Mouse (Mus musculus): ENCODE results near the gene Cdkal1. TPM values are rescaled to one million over a fixed set of nuclear protein-coding genes. Genes with fewer than 3 reads are reported as not detected.

Cdkal1 gene
- polyA plus RNA-seq, 2 experiments: 10.8 to 29.8 TPM

GRCm38 (mm10) chr13:29721206-29721605, 134.3 kb downstream of the Cdkal1 start:
- Histone ChIP-seq H3K27me3 (ENCODE audit: control insufficient read depth, insufficient read depth, low read length) (no peaks in the 10 kb centered on the region), H3K4me1 (ENCODE audit: control insufficient read depth, insufficient read depth, low read length) (0 out of 2 replicates have a peak, but pooled peaks cover 4% of the 10 kb centered on the region), H3K4me2 (replicated peaks; ENCODE audit: low read depth, low read length, severe bottlenecking) (no peak overlapping the region), H3K9ac (ENCODE audit: low read depth, low read length, severe bottlenecking) (no peak overlapping the region), H3K27ac (replicated peaks; ENCODE audit: low read depth, low read length) (no peak overlapping the region), H3K4me3 (replicated peaks; ENCODE audit: low read length) (no peak overlapping the region), H3K9me3 (ENCODE audit: control insufficient read depth, low read length) (no peaks in the 10 kb centered on the region), H3K36me3 (ENCODE audit: control insufficient read depth, insufficient read depth, low read length) (no peaks in the 10 kb centered on the region)
- no peak for DNase-seq (ENCODE audit: low spot score)
- TF ChIP-seq POLR2A (IDR thresholded peaks at IDR 0.05; ENCODE audit: borderline replicate concordance, extremely low read depth, insufficient read depth, insufficient read length): no peak
- WGBS: 95% methylated on average over 5 of the region's 5 CpGs
- ATAC-seq (ENCODE audit: low FRiP score, low read depth): no peak

- no peak for ATAC-seq (ENCODE audit: low FRiP score, low read depth)
- H3K4me1 ChIP-seq (ENCODE audit: control insufficient read depth, insufficient read depth, low read length): peaks cover 11% of the 10 kb centered on the region; the same call in 1 of the 2 replicates
- no peak for TF ChIP-seq POLR2A (IDR thresholded peaks at IDR 0.05; ENCODE audit: borderline replicate concordance, extremely low read depth, insufficient read depth, insufficient read length)
- H3K4me2 ChIP-seq (replicated peaks; ENCODE audit: low read depth, low read length, severe bottlenecking): no peak overlapping the region
- H3K36me3 ChIP-seq (ENCODE audit: control insufficient read depth, insufficient read depth, low read length): no peaks in the 10 kb centered on the region
- DNase-seq (ENCODE audit: low spot score): no peak
- no peaks in the 10 kb centered on the region for H3K27me3 ChIP-seq (ENCODE audit: control insufficient read depth, insufficient read depth, low read length)
- WGBS: 50% methylated on average over 4 of the region's 4 CpGs
- H3K9ac ChIP-seq (ENCODE audit: low read depth, low read length, severe bottlenecking): no peak overlapping the region
- no peak overlapping the region for H3K4me3 ChIP-seq (replicated peaks; ENCODE audit: low read length)
- H3K27ac ChIP-seq (replicated peaks; ENCODE audit: low read depth, low read length): no peak overlapping the region
- H3K9me3 ChIP-seq (ENCODE audit: control insufficient read depth, low read length): no peaks in the 10 kb centered on the region
Observed at GRCm38 (mm10) chr13:29716550-29716949, 138.9 kb downstream of the Cdkal1 start.

- ATAC-seq (ENCODE audit: low FRiP score, low read depth) (no peak), DNase-seq (ENCODE audit: low spot score) (no peak)
- no peak overlapping the region for H3K9ac ChIP-seq (ENCODE audit: low read depth, low read length, severe bottlenecking)
- peaks cover 11% of the 10 kb centered on the region; the same call in 1 of the 2 replicates for H3K4me1 ChIP-seq (ENCODE audit: control insufficient read depth, insufficient read depth, low read length)
- WGBS: 29% methylated on average over 3 of the region's 3 CpGs
- H3K27me3 ChIP-seq (ENCODE audit: control insufficient read depth, insufficient read depth, low read length): no peaks in the 10 kb centered on the region
- no peaks in the 10 kb centered on the region for H3K36me3 ChIP-seq (ENCODE audit: control insufficient read depth, insufficient read depth, low read length)
- no peak for TF ChIP-seq POLR2A (IDR thresholded peaks at IDR 0.05; ENCODE audit: borderline replicate concordance, extremely low read depth, insufficient read depth, insufficient read length)
- no peaks in the 10 kb centered on the region for H3K9me3 ChIP-seq (ENCODE audit: control insufficient read depth, low read length)
- H3K27ac ChIP-seq (replicated peaks; ENCODE audit: low read depth, low read length): no peak overlapping the region
- no peak overlapping the region for H3K4me3 ChIP-seq (replicated peaks; ENCODE audit: low read length)
- H3K4me2 ChIP-seq (replicated peaks; ENCODE audit: low read depth, low read length, severe bottlenecking): no peak overlapping the region
Observed at GRCm38 (mm10) chr13:29715241-29715841, 140.1 kb downstream of the Cdkal1 start.

- H3K4me1 ChIP-seq (ENCODE audit: control insufficient read depth, insufficient read depth, low read length): no peaks in the 10 kb centered on the region
- no peaks in the 10 kb centered on the region for H3K27me3 ChIP-seq (ENCODE audit: control insufficient read depth, insufficient read depth, low read length)
- 0 out of 2 replicates have a peak, but pooled peaks cover 6% of the 10 kb centered on the region for H3K36me3 ChIP-seq (ENCODE audit: control insufficient read depth, insufficient read depth, low read length)
- 91% methylated on average over 3 of the region's 3 CpGs for WGBS
- no peak overlapping the region for H3K27ac ChIP-seq (replicated peaks; ENCODE audit: low read depth, low read length)
- no peaks in the 10 kb centered on the region for H3K9me3 ChIP-seq (ENCODE audit: control insufficient read depth, low read length)
- no peak overlapping the region for H3K4me2 ChIP-seq (replicated peaks; ENCODE audit: low read depth, low read length, severe bottlenecking)
- DNase-seq (ENCODE audit: low spot score): no peak
- ATAC-seq (ENCODE audit: low FRiP score, low read depth): no peak
- H3K4me3 ChIP-seq (replicated peaks; ENCODE audit: low read length): no peak overlapping the region
- no peak overlapping the region for H3K9ac ChIP-seq (ENCODE audit: low read depth, low read length, severe bottlenecking)
- TF ChIP-seq POLR2A (IDR thresholded peaks at IDR 0.05; ENCODE audit: borderline replicate concordance, extremely low read depth, insufficient read depth, insufficient read length): no peak
Observed at GRCm38 (mm10) chr13:29707620-29708019, 147.9 kb downstream of the Cdkal1 start.

DNA sequence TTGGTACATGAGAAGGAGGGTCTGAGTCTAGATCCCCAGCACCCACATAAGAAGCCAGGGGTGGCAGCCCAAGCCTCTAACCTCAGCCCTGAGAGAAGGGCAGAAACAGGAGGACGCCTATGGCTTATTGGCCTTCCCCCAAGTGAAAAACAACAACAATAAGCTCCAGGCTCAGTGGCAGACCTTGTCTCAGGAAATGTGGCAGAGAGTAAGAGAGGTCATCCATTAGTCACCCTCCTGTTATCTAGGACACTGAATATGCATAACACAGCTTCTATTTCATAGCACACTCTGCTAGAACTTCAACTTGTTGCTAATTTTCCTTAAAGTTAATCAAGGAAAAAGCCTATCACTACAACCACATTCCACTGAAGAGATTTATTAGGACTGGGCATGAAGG, 154.1 kb downstream of the Cdkal1 start:
- ATAC-seq (ENCODE audit: low FRiP score, low read depth) (no peak), DNase-seq (ENCODE audit: low spot score) (no peak)
- Histone ChIP-seq H3K4me3 (replicated peaks; ENCODE audit: low read length) (no peak overlapping the region), H3K9ac (ENCODE audit: low read depth, low read length, severe bottlenecking) (no peak overlapping the region), H3K27ac (replicated peaks; ENCODE audit: low read depth, low read length) (no peak overlapping the region), H3K4me2 (replicated peaks; ENCODE audit: low read depth, low read length, severe bottlenecking) (no peak overlapping the region), H3K36me3 (ENCODE audit: control insufficient read depth, insufficient read depth, low read length) (no peaks in the 10 kb centered on the region), H3K9me3 (ENCODE audit: control insufficient read depth, low read length) (no peaks in the 10 kb centered on the region), H3K27me3 (ENCODE audit: control insufficient read depth, insufficient read depth, low read length) (no peaks in the 10 kb centered on the region), H3K4me1 (ENCODE audit: control insufficient read depth, insufficient read depth, low read length) (no peaks in the 10 kb centered on the region)
- WGBS: 59% methylated on average over 1 of the region's 1 CpGs
- TF ChIP-seq POLR2A (IDR thresholded peaks at IDR 0.05; ENCODE audit: borderline replicate concordance, extremely low read depth, insufficient read depth, insufficient read length): no peak

Measured in limb, embryonic 14.5 days (tissue).